Mouse (Mus musculus) stomach, postnatal 0 days (tissue): ENCODE measurements around the gene Cdk14. TPM values are rescaled to one million over a fixed set of nuclear protein-coding genes. Genes with fewer than 3 reads are reported as not detected.
A peak's percentile ranks its signal among the peaks of the same experiment; 100 is the strongest.

Experiments used
- ATAC-seq: fragments of 200-750 bp; cut with Nextera tagmentation; 2 replicates; pipeline ENCODE4 v1.8.0; 2017; ENCODE audit not compliant: low FRiP score, low TSS enrichment
- DNase-seq: peaks from one replicate; pipeline ENCODE4 v3.0.0-alpha.2; 2016; ENCODE audit warnings: low spot score
- H3K27ac ChIP-seq: fragments of 300-500 bp; sonication (generic); replicated peaks from 2 replicates; pipeline ENCODE4 v1.5.1; 2014; ENCODE audit warnings: mild to moderate bottlenecking, control low read depth
- H3K27me3 ChIP-seq: fragments of 300-500 bp; sonication (generic); 2 replicates; pipeline ENCODE4 v1.6.1; 2014; ENCODE audit warnings: low read length; ENCODE audit not compliant: control insufficient read depth, insufficient read depth
- H3K36me3 ChIP-seq: fragments of 300-500 bp; sonication (generic); 2 replicates; pipeline ENCODE4 v1.6.1; 2014; ENCODE audit warnings: low read length, mixed read lengths; ENCODE audit not compliant: control insufficient read depth, insufficient read depth
- H3K4me1 ChIP-seq: fragments of 300-500 bp; sonication (generic); replicated peaks from 2 replicates; pipeline ENCODE4 v1.6.1; 2014; ENCODE audit warnings: antibody characterized with exemption; ENCODE audit not compliant: control insufficient read depth, insufficient read depth
- H3K4me2 ChIP-seq: fragments of 300-500 bp; sonication (generic); replicated peaks from 2 replicates; pipeline ENCODE4 v1.6.1; 2014; ENCODE audit warnings: low read depth, mild to moderate bottlenecking, control low read depth, moderate library complexity
- H3K4me3 ChIP-seq: fragments of 300-500 bp; sonication (generic); 2 replicates; pipeline ENCODE4 v1.5.1; 2014; ENCODE audit warnings: low read depth, low read length, control low read depth
- H3K9ac ChIP-seq: fragments of 300-500 bp; sonication (generic); 2 replicates; pipeline ENCODE4 v1.6.1; 2014; ENCODE audit warnings: mild to moderate bottlenecking, low read length, control low read depth, mixed read lengths
- H3K9me3 ChIP-seq: fragments of 300-500 bp; sonication (generic); 2 replicates; pipeline ENCODE4 v1.6.1; 2016; ENCODE audit warnings: low read length; ENCODE audit not compliant: control insufficient read depth
- CTCF ChIP-seq: IDR thresholded peaks from 2 replicates; pipeline ENCODE4 v1.5.1; 2016; ENCODE audit warnings: antibody characterized with exemption, low read depth, mild to moderate bottlenecking, moderate library complexity
- EP300 ChIP-seq: optimal IDR thresholded peaks from 2 replicates; pipeline ENCODE3; 2016; ENCODE audit warnings: antibody characterized with exemption
- WGBS: fragments of 180-500 bp; shearing (Covaris S2); extraction: QIAGEN DNeasy Blood & Tissue Kit; methylation state at CpG from one replicate; pipeline ENCODE4 v1.1.7; 2014; 5-methylcytosine and 5-hydroxymethylcytosine counted together
- polyA plus RNA-seq: library from polyadenylated mRNA; unstranded; fragments of >200 nt; fragmentation: Nextera tagmentation; extraction: Ambion mirVana; gene quantifications from 2 replicates; pipeline ENCODE4 v1.2.1, GENCODE M21; 2015

Gene Cdk14
- polyA plus RNA-seq, 1 experiment from 2014 or later = 6.1 TPM

- peak; percentile 49 for DNase-seq
- WGBS = 59% methylated on average over 3 of the region's 3 CpGs
These were observed 134.2 kb downstream of the Cdk14 start for GRCm38 (mm10) chr5:5285876-5286275.

GRCm38 (mm10) chr5:5284531-5284930, 135.6 kb downstream of the Cdk14 start:
- Histone ChIP-seq H3K9ac (no peak overlapping the region), H3K27me3 (no peaks in the 10 kb centered on the region), H3K4me3 (no peak overlapping the region), H3K27ac (no peak overlapping the region), H3K36me3 (no peaks in the 10 kb centered on the region), H3K4me1 (no peaks in the 10 kb centered on the region), H3K4me2 (no peak overlapping the region), H3K9me3 (no peaks in the 10 kb centered on the region)
- ATAC-seq (no peak), DNase-seq (no peak)
- 81% methylated on average over 5 of the region's 5 CpGs for WGBS
- TF ChIP-seq CTCF (no peak), EP300 (no peak)

More at GRCm38 (mm10) chr5:5285876-5286275, 134.2 kb downstream of the Cdk14 start:
- peak; percentile 83 for ATAC-seq
- Histone ChIP-seq H3K4me2 (no peak overlapping the region), H3K27ac (peak overlapping the region; percentile 65), H3K9me3 (no peaks in the 10 kb centered on the region), H3K27me3 (no peaks in the 10 kb centered on the region), H3K4me1 (no peaks in the 10 kb centered on the region), H3K36me3 (no peaks in the 10 kb centered on the region), H3K9ac (no peak overlapping the region), H3K4me3 (no peak overlapping the region)
- no peak for TF ChIP-seq EP300
- no peak for TF ChIP-seq CTCF

- TF ChIP-seq CTCF = no peak
- Histone ChIP-seq H3K4me3 (no peak overlapping the region), H3K4me1 (no peaks in the 10 kb centered on the region), H3K36me3 (no peaks in the 10 kb centered on the region), H3K9me3 (no peaks in the 10 kb centered on the region), H3K4me2 (no peak overlapping the region), H3K9ac (no peak overlapping the region), H3K27ac (0 out of 2 replicates have a peak overlapping the region, but pooled peaks have one; percentile 18), H3K27me3 (no peaks in the 10 kb centered on the region)
- ATAC-seq (peak; percentile 84), DNase-seq (no peak)
- WGBS = 45% methylated on average over 6 of the region's 6 CpGs
These were observed 136.2 kb downstream of the Cdk14 start for GRCm38 (mm10) chr5:5283756-5284430.

- Histone ChIP-seq H3K27ac (no peak overlapping the region), H3K9me3 (no peaks in the 10 kb centered on the region), H3K4me1 (no peaks in the 10 kb centered on the region), H3K4me3 (no peak overlapping the region), H3K4me2 (no peak overlapping the region), H3K27me3 (no peaks in the 10 kb centered on the region), H3K9ac (no peak overlapping the region), H3K36me3 (no peaks in the 10 kb centered on the region)
- TF ChIP-seq EP300 = no peak
- TF ChIP-seq CTCF = no peak
- ATAC-seq (no peak), DNase-seq (no peak)
- WGBS = 81% methylated on average over 5 of the region's 5 CpGs
These were observed 137.7 kb downstream of the Cdk14 start for GRCm38 (mm10) chr5:5282425-5282824.

- Histone ChIP-seq H3K9me3 (no peaks in the 10 kb centered on the region), H3K4me3 (no peak overlapping the region), H3K27ac (no peak overlapping the region), H3K27me3 (no peaks in the 10 kb centered on the region), H3K36me3 (no peaks in the 10 kb centered on the region), H3K4me2 (no peak overlapping the region), H3K9ac (no peak overlapping the region), H3K4me1 (no peaks in the 10 kb centered on the region)
- ATAC-seq (no peak; the same call in 1 of the 2 replicates), DNase-seq (no peak)
- 54% methylated on average over 2 of the region's 2 CpGs for WGBS
- TF ChIP-seq EP300 (no peak), CTCF (no peak)
These were observed 144.8 kb downstream of the Cdk14 start for GRCm38 (mm10) chr5:5275321-5275720.

- no peak for TF ChIP-seq EP300
- TF ChIP-seq CTCF = no peak
- H3K4me3 ChIP-seq = no peak overlapping the region
- ATAC-seq (no peak), DNase-seq (no peak)
- H3K4me1 ChIP-seq = no peaks in the 10 kb centered on the region
- no peak overlapping the region for H3K27ac ChIP-seq
- H3K9ac ChIP-seq = no peak overlapping the region
- no peaks in the 10 kb centered on the region for H3K9me3 ChIP-seq
- H3K36me3 ChIP-seq = no peaks in the 10 kb centered on the region
- H3K4me2 ChIP-seq = no peak overlapping the region
- 57% methylated on average over 6 of the region's 6 CpGs for WGBS
- H3K27me3 ChIP-seq = no peaks in the 10 kb centered on the region
These were observed 145.8 kb downstream of the Cdk14 start for GRCm38 (mm10) chr5:5274318-5274717.
